Mouse (Mus musculus) G1E (cell line): Measurements from ENCODE around the gene Pax4.

Source experiments
- CTCF ChIP-seq: IDR thresholded peaks from 2 replicates; pipeline ENCODE4 v1.5.1; 2012; ENCODE audit warnings: low read depth, low read length, inconsistent platforms, mixed read lengths
- GATA1 ChIP-seq: IDR thresholded peaks from 2 replicates; pipeline ENCODE4 v1.6.1; 2012; ENCODE audit warnings: borderline replicate concordance, low read length, inconsistent platforms, mixed read lengths
- POLR2AphosphoS5 ChIP-seq: IDR thresholded peaks from 2 replicates; pipeline ENCODE4 v1.6.1; 2012; ENCODE audit warnings: low read depth, low read length, inconsistent platforms; ENCODE audit not compliant: insufficient replicate concordance
- TAL1 ChIP-seq: conservative IDR thresholded peaks from 2 replicates; pipeline ENCODE4 v1.6.1; 2012; ENCODE audit warnings: low read depth, low read length, inconsistent platforms, mixed read lengths

DNA sequence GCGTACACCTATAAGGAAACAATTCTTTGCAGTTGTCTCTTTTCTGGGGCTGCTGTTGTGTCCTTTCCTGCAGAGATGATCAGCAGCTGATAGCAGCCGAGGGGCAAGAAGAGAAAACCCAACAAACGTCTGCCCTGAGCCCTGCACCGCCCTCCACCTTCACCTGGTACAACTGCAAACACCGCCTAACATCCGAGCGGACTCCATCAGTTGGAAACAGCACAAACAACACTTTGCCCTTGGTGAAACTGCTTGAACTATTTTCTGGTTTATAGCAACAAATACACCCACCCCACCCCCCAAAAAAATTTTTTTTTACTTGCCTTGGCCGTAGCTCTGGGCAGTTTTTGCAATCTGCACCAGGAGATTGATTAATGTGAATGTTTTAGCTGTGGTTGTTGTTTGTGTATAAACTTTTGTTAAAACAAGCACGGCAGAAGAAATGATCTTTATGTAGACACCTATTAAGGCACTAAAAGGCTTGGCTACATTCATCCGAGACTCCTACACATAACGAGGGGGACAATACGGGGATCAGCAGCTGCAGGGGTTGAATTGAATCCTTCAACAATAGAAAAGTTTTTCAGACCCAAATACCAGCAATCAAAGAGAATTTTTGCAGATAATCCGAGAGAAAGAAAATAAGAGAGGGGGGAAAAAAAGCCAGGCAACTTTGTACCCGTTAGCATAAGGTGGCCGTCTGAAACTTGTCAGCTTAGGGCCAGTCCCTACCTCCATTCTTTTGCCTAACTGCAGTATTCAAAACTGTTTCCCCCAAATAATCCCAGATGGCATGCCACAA, 52.9 kb downstream of the Pax4 start:
- TF ChIP-seq CTCF (no peak), POLR2AphosphoS5 (no peak), TAL1 (no peak), GATA1 (no peak)
